Mouse (Mus musculus) cerebellum, postnatal 14 days (tissue): ENCODE data around the gene Calm3.

ENCODE experiments used
- DNase-seq, 2 experiments: peaks; one replicate each; pipeline ENCODE4 v3.0.0; 2021; ENCODE audit warnings: mixed read lengths in 2 of 2

Gene Calm3

GRCm38 (mm10) chr7:16885905-16886304, 38.0 kb downstream of the Calm3 start:
- peak in 1 of 2 experiments; percentile 65 for DNase-seq

- no peak for DNase-seq
Measured at GRCm38 (mm10) chr7:16885271-16885776, 38.6 kb downstream of the Calm3 start.

DNA sequence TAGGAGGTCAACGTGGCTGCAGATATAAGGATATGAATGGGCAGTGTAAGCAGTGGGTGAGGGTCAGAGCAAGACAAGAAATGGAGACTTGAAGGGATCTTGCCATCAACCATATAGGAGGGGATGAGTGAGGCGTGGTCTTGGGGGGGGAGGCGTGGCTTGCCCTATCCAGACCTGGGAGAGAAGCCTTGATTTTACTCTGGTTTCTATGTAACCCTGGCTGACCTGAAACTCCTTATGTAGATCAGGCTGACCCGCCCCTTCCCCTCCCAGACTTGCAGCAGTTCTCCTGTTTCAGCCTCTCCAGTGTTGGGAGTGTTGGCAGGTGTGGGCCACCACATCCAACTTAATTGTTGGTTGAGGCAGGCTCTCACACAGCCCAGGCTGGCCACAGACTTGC, 39.6 kb downstream of the Calm3 start:
- DNase-seq, result no peak

DNA sequence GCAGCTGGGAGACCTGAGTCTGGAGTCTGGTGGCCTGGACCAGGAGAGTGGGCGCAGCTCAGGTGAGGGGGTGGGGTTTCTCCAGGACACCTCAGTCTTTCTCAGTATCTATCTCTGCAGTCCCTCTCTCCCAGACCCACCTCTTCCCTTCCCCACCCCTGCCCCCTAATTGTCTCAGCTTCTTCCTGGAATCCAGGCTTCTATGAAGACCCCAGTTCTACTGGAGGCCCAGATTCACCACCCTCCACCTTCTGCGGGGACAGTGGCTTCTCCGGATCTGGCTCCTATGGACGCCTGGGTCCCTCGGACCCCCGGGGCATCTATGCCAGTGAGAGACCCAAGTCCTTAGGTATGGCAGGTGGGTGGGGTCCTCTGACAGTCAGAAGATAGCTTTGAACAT, 40.8 kb downstream of the Calm3 start:
- no peak for DNase-seq

DNA sequence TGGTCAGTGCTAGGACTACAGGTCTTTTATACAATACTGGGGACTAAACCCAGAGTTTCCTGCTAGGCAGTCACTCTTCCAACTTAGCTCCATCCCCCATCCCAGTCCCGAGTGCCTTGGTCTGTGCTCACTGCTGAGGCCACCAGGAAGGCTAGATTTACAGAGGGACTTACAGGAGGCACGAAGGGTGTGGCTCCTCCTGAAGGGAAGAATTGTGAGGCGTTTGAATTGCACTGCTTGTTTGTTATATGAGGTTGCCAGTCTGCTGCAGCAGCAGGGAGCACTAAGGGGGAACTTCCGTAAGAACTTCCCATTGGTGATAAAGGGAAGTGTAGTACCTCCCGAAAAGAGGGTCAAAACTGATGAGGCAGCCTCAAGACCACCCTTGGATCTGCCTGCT, 43.3 kb downstream of the Calm3 start:
- no peak for DNase-seq

DNA sequence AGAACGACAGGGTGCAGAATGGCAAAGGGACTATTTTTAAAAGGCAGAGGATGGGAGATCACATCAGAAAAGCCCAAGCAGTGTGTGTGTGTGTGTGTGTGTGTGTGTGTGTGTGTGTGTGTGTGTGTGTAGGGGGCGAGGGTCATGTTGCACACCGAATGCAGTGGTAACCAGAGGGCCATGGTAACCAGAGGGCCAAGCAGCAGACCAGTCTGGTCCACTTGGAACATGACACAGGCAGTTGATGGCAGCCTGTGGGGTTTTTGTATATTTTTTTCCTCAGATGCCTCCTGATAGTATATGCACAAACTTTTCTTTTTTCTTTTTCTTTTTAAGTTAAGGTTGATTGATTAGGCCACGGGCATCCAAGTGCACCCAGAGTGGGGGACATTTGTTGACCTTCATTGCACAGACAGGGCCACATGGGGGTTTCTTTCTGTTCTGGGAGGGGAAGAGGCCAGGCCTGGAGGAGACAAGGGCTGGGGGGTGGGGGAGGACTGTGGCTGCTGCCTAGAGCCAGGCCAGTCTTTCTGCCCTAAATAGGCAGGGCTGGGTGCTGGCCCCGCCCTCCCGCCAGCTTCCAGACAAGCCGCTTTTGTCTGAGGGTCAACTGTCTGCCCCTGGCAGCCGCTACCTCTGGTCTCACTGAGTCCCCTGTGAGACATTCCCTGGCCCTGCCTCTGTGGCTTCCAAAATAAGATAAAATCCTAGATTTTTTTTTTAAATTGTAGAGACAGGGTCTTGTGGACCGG, 43.9 kb downstream of the Calm3 start:
- no peak for DNase-seq

DNA sequence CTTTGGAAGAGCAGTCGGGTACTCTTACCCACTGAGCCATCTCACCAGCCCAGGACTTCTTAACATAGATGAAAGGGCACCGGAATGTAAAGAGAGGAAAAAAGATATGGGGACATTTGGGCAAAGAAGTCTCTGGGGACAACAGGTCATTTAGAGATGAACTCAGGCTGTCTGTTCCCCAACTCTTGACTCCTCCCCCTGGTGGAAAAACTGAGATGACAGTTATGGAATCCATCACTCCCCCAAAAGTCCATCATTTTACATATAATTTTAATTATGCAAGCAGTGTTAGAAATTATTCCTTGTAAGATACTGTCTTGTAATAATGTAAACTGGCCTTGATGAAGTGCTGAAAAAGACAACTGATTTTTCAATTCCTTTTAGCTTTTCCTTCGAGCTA, 46.2 kb downstream of the Calm3 start:
- no peak for DNase-seq

GRCm38 (mm10) chr7:16876608-16877007, 47.3 kb downstream of the Calm3 start:
- DNase-seq, result peak in 1 of 2 experiments; percentile 51

GRCm38 (mm10) chr7:16876006-16876405, 47.9 kb downstream of the Calm3 start:
- DNase-seq, result peak in 1 of 2 experiments; percentile 40

- DNase-seq, result no peak
Measured at GRCm38 (mm10) chr7:16875326-16875725, 48.6 kb downstream of the Calm3 start.

DNA sequence AGATGAGACGGTGACA, 48.8 kb downstream of the Calm3 start, which contains the start of gene Dact3:
Gene Dact3 (plus strand): TSS at position 8 of the 16 bp plus-strand sequence.
- DNase-seq, result no peak

DNA sequence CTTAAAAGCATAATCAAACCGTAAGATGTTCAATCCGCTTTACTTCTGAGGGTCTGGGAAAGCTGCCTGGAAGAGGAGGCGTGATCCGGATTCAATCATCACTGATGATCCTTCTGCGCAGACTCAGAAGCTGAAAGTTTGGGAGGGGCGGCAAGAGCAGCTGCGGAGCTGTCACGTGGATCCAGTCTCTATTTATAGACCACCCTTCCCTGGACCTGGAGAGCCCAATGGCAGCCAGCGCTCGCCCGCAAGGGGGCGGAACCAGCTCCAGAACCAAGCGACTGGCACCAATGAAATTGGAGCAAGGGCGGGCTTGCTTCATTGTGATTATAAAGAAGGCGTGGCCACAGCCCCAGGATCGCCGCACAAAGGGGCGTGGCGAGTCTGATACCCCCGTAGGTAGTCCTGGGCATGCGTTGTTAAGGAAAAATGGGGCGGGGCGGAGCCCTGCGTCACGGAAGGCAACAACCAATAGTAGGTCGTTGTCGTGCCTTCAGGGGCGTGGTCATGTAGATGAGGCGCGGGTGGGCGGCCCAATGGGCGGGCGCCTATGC, 49.1 kb downstream of the Calm3 start:
- DNase-seq, result peak; percentile 99 to 100

DNA sequence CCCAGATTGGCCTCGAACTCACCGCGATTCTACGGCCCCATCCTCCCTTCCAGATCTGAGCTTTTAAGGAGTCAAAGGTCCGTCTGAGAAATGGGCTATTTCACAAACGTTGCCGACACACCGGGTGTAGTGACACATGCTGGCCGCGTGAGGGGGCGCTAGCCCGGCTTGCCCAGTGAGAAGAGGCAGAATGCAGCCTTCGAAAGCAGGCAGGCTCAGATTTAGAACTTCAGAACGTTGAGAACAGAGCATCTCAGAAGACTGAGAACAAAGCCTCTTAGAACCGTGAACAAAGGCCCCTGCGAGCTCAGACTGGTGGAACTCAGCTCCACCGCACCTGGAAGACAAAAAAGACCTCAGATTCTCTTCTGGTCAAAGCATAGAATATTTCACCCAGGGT, 49.7 kb downstream of the Calm3 start:
- peak; percentile 84 to 85 for DNase-seq

DNA sequence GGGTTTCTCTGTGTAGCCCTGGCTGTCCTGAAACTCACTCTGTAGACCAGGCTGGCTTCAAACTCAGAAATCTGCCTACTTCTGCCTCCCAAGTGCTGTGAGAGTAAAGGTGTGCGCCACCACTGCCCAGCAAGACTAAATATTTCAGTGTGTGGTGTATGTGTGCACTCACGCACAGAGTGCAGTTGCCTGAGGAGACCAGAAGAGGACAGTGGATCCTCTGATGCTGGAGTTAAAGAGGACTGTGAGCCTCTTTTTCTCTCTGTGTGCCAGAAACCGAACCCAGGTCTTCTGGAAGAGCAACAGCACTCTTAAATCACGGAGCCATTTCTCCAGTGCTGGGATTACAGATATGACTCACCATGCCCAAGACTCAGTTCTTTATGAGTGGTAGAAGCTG, 50.5 kb downstream of the Calm3 start:
- no peak for DNase-seq

DNA sequence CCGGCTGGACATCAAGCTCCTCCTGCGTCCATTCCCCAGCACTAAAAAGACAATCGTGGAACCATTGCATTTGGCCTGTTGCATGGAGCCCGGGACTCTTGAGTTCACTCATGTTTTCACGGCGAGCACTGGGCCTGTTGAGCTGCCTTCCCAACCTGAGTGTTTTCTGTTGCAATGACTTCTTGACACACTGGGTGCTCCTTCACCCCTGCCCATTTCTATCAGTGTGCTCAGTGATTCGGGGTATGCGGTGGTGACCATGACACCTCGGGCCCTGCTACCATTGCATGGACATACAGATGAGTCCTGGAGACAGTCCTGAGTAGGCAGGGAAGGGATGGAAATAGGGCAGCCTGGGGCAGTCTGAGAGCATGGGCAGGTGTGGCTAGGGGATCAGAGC, 51.4 kb downstream of the Calm3 start:
- DNase-seq, result no peak

DNA sequence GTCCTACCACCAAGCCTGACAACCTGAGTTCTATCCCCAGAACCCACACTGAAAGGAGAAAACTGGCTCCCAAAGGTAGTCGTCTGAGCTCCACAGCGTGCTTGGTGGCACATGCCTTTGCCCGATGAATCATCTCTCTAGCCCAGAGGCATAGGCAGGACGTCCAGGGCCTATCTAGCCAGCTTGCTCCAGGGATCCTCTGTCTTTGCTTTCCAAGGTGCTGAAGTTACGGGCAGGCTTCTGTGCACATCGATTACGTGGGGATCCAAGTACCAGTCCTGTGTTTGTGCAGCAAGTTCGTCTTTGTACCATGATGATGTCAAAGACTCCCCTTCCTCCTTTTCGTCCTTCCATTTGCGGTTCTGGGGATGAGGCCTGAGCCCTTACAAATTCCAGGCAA, 52.3 kb downstream of the Calm3 start:
- DNase-seq, result no peak

DNA sequence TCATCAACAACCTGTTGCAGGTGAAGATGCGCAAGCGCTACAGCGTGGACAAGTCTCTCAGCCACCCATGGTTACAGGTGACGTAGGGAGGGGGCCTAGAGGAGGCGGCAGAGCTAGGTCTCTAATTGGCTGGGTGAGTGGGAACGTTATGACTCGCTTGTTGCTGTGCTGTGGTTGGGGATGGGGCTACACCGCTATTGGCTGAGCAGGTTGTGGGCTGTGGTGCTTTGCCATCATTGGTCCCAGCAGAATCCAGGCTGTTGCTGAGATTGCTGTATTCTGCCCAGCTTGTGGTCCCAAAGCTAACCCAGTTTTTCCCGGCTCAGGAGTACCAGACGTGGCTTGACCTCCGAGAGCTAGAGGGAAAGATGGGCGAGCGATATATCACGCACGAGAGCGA, 54.4 kb downstream of the Calm3 start:
- DNase-seq, result peak; percentile 92 to 94

GRCm38 (mm10) chr7:16867488-16867887, 56.4 kb downstream of the Calm3 start:
- DNase-seq, result no peak
